Mouse (Mus musculus) lung, adult 18-20 months (tissue): ENCODE results near the gene Lrrc2.

Experiments
- DNase-seq, 2 experiments: peaks; one replicate each; pipeline ENCODE4 v3.0.0; 2022; ENCODE audit warnings: mixed read lengths in 2 of 2

Gene Lrrc2

DNA sequence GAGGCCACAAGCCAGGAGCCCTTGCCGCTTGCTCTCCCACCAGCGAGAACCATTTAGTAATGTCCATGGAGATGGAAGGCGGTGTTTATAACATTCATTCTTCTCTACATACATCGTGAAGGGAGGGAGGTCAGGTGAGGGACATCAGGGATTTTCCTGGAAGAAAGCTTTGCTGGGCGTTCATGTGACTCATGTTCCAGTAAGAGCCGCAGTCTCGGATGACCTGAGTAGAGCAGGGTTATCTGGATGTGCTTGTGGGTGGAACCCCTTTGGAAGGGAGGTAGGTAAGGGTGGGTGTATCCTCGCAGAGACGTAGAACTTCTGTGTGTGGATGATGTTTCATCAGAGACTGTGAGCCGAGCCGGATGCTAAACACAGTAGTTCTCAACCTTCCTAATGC, at the start of gene Lrrc2:
Gene Lrrc2 (plus strand): TSS at position 149 of the 400 bp plus-strand sequence.
- DNase-seq: no peak

DNA sequence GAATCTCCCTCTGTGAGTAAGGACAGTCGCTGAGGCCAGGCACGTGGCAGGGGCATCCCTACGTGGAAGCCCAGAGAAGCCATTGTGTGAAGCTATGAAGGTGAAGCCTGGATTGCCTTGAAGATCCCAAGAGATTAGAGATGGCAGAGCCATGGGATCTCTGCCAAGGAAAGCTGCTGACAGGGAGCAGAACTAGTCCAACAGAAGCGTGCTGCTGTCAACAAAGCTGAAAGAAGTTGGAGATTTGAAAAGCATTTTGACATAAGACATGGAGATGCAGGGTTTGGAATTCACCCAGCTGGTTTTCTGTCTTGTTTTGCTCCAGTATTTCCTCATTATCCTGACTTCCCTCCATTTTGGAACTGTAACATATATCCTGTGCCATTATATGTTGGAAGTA, 49.1 kb upstream of the Lrrc2 start:
- DNase-seq: no peak

DNA sequence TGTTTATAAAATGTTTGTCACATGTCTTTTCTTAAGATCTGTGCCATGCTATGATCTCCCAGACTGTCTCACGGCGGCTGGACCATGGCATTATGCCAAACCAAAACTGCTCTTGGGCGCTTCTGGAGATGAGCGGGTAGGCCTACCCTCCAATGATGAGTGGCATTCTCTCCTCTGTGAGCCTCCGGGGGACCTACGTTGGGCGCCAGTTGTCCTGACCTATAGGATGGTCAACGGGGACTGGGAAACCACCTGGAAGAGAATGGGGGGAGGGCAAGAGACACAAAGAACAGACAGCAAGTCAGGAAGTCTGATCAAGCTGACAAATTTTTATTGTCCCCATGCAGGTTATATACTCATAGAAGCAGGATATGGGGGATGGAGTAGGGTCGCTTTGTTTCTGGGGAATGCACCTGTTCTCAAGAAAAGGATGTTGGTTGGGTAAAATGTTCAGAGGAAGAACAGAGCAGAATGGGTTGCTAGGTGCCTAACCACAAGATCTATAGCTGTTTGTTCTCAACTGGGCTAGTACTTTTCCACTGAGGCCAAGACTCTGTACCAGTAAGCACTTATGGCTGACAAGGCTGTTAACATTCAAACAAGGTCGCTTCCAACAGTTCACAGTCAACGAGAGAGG, 44.0 kb upstream of the Lrrc2 start:
- DNase-seq: no peak

DNA sequence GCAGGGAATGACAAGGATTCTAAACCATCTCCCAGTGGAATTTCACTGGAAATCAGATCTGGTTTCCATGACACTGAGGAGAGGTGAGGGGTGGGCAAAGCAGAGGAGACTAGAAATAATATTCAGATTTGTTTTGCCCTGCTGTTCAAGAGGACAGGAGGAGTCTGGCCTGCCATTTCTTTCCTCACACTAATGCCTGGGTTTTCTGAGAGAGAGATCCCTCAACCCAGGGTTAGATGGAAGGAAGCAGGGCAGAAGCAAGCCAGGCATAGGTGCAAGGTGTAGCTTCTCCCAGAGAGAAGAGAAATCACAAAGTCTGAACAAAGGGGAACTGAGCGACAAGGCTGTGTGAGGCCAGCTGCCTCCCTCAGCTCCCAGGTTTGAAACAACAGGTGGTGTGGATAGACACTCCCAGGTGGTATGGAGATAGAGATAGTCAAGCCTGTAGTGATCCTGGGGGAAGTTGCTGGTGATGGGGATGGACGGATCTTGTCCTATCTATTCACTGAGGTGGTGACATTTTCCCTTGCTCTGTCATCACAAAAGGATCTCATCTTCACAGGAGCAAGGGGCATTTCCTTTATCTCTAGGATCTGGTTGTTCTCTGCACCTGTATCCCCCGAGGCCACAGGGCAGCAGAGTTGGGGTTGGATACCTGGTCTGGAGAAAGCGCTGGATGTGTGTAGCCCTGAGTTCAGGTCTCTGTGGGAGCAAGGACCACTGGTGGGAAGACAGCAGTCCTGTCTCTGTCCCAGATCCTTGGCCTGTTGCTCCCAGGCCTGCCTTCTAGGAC, 43.3 kb upstream of the Lrrc2 start:
- no peak for DNase-seq

DNA sequence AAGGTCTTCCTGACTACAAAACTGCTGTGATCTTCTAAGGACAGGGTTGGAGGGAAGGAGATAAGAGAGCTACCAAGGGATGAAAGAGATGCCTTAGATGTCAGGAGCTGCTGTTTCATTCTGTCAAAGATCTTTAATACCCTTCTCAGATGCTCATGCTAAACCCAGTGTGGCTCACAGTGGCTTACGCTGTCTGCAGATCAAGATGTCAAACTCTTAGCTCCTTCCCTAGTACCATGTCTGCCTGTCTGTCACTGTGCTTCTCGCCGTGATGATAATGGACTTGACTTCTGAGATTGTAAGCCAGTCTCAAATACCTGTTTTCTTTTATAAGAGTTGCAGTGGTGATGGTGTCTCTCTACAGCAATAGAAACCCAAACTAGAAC, 42.7 kb upstream of the Lrrc2 start:
- DNase-seq: no peak

DNA sequence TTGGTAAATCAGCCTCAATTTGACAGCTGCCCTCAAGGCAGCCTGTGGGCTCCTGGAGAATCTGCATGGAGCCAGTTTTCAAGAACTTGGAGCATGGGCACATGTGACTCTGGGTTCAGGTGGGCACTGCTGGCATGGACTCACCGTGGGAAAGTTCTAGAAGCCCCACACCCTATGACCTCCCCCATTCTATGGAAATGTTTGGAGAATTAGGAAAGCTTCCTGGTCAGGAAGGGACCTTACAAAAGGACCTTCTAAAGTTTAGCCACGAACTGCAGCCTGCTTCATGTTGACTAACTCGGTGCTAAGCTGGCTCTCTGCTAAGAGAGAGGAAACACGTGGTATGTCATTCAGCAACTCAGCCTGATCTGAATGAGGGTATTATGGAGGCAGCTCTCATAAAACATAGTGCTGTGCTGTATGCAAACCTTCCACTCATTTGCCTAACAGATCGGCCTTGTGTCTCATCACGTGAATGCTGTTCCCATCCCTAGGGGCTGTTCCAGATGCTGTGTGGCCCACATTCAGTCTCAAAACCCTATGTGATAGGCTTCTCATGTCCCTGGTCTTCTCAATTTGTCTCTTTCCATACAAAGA, 41.9 kb upstream of the Lrrc2 start:
- DNase-seq: no peak

DNA sequence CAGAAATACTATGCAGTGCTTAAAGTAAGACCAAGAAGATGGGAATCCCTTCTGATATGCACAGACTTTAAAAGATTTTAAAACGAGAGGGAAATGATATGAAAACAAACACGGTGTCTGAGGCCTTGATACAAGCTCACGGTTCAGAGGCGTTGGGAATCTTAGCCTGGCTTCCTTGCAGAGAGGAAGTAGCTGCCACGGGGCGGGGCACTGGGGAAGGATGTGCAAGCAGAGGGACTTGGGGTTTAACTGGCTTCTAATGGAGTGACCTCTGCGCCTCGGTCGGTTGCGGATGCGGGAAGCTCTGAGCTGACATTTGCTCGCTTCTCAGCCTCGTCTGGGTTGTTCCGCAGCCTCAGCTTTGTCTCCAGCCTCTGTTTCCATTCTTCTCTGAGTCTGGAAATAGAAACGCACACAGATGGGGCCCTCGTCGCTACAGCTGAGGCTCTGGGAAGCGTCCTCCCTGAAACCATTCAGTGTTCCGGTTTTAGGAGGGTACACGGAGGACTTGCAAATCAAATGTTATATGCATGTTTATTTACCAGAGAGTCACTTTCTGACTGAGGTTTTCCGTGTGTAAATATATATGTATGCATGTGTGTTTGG, 36.6 kb upstream of the Lrrc2 start:
- DNase-seq: no peak

DNA sequence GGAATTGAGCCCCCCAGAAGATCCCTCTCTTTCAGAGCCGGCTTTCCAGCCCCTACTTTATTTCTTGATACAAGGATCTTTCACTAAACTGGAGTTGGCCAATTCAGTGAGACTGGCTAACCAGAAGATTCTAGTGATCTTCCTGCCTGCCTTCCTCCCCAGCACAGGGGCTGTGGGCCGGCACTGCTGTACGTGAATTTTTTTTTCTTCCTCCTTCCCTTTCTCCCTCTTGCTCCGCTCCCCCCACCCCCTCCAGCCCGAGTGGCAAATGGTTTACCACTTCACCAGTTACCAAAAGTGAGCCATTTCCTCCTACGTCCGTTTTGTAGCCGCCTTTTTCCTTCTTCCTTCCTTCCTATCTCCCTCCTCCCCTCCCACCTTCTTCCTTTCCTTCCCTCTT, 35.9 kb upstream of the Lrrc2 start:
- no peak for DNase-seq

DNA sequence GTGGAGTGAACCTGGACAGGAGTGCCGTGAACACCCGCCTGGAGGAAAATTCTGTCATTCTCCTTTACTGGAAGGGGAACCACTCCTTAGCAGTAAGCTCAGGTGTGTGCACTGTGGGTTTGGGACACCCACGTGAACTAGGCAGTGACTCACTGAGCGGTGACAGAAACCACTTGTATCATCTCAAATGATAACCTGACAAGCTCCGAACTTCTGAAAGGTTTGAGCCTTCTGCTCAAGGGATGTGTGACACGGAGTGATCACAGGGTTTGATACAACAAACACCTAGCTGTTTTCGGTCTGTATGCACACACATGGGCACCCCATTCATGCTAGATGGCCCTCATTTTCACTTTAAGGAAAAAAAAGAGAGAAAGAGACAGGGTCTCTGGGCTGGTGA, 34.6 kb upstream of the Lrrc2 start, which contains the start of gene Fam240a:
Gene Fam240a (minus strand): TSS at position 76 of the 400 bp plus-strand sequence.
- no peak for DNase-seq

DNA sequence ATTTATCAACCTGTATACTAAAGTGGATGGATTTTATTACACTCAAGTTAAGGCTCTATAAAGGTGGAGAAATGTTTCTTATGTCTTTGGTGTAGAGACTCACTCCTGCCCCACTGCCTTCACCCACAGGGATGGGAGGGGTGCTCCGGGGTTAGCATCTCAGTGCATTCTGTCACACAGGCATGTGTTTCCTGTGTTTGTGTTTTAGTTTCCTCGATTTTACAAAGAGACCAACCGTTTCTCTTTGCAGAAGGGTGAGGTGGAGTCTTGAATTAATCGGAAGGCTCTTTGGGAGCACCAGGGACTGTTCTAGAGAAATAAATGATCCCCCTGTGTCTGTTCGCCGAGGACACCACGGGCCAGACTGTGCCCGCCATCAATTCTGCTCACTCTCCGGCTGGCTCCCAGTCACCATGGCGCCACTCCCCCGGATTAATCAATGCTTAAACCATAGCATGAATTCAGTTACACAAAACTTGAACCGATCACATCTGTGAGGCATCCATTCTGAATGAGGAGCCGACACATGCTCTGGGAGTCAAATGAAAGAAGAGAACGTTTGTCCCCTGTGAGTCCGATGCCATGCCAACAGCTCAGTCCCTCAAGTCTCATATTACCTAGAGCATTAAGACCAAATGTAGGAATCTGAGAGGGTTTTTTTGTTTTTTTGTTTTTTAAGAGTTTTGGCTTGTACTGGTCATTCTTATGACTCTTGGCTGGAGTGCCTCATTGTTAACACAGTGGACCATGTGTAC, 30.5 kb upstream of the Lrrc2 start:
- DNase-seq: peak; percentile 26 to 50

DNA sequence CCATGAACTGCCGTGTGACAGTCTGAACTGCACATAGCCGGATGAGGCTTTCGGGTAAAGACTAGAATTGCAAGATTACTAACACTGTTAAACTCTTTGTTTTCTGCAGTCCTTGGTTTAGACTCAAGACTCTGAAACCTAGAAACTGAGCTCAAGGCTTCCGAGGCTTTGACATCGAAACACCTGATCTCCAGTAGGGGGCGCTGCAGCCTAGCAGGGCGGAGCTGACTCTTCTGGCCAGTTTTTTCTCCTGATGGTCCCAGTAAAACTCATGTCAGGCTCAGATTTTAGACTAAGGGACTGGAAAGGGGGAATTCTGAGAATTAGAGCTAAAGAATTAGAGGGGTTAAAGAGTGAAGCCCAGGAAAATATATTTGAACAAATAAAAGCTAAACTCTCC, 28.6 kb upstream of the Lrrc2 start:
- peak; percentile 51 to 71 for DNase-seq

DNA sequence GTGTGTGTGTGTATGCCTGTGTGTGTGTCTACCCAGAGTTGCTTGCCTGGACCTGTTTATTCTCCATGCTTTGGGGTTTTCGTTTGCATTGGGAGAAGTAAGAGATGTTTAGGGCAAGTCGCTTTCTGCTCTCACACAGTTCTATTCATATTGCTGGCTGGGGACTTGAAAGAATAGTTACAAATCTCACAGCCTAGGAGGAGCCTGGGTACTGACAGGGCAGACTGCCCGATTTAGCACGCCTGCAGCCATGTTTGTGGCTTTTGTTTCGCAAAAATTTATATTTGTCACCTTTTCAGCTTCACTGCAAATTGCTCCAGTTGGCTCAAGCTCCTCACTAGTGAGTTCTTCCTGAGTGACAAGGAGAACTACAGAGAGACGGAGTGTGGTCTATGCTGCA, 19.8 kb upstream of the Lrrc2 start:
- no peak for DNase-seq

DNA sequence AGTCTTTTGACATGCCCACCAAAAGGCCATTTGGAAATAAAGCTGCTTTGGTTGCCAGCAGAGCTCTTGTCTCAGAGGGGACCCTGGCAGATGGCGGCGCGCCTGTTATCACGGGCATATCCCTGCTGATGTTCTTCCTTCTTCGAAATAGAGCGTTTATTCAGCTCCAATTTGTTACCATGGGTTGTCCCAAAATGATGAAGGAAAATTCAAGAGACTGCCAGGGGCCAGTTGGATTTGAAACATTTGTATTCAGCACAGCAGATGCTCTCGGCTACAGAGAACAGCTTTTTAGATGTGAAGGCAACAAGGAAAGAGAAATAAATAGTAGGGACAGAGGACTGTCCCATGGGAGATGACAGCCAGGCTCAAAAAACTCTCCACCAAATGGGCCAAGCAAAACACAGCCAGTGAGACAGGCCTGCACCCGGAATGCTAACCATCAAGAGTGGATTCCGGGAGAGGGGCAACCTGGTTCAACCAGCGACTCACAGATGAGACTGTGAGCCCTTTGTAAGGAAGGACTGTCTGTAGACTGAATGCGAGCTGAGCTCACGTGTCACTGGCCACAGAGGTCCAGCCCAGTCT, 17.4 kb upstream of the Lrrc2 start:
- no peak for DNase-seq

DNA sequence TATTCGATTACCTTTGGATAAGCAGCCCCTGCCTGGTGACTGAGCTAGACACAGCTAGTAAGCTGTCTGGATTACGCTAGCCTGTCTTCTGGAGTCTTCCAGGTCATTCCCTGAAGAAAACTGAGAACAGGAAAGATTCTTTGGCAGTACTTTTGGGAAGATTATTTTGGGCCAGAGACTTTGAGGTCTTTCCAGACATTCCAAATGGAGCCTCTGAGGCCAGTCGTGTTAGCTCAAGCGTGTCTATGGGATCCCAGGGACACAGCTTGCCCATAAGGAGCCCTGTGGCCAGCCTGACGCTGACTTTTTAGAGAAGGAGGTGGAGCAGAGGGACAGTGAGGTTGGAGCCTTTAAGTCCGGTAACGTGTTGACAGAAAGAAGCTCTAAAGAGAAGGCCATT, 15.4 kb upstream of the Lrrc2 start:
- no peak for DNase-seq

DNA sequence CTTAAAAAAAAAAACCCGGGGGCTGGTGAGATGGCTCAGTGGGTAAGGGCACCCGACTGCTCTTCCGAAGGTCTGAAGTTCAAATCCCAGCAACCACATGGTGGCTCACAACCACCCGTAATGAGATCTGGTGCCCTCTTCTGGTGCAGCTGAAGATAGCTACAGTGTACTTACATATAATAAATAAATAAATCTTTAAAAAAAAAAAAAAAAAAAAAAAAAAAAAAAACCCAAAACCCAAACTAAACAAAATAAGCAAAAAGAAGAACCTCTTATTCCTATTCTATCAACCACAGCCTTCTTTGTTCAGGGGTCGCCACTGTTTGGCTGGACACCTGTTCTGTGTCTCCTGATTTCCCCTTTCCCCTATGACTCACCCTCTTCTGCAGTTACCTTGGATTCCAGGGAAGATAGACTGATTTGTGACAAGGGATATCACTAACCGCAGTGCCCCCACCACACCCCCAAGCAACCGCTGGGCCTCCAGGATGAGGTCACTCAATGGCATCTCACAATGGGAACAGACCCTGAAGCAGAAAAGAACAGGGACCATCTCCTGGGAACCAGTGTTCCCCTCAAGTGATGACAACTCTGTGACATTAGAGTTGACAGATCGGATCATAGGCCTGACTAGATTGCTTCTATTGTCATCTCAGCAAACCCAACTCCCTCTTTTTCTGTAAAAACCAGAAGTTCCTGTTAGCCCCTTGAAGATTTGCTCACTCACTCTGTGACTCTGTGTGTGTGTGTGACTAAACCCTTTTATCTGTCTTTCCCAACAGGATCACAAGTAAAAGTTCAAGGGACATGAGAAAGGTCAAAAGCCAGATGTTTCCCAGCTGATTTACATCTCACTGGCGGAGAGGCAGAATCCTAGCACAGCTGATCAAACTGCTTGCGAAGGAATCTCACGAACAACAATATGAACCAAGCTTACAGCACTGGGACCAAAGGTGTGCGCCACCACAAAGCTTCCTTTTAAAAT, 13.5 kb upstream of the Lrrc2 start:
- no peak for DNase-seq

DNA sequence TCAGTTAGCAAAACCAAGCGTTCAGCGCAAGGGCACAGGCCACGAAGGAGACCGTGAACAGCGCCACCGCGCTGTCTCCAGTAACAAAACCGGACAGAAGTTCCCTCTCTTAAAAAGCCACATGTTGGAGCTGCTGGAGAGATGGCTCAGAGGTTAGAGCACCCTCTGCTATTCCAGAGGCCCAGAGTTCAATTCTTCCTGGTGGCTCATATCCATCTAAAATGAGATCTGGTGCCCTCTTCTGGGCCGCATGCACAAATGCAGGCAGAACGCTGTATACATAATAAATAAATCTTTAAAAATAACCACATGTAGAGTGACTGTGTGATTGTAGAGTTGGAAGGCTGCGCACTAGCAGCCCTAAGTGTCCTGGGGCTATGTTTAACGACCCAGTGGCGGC, 7.1 kb upstream of the Lrrc2 start:
- DNase-seq: no peak

DNA sequence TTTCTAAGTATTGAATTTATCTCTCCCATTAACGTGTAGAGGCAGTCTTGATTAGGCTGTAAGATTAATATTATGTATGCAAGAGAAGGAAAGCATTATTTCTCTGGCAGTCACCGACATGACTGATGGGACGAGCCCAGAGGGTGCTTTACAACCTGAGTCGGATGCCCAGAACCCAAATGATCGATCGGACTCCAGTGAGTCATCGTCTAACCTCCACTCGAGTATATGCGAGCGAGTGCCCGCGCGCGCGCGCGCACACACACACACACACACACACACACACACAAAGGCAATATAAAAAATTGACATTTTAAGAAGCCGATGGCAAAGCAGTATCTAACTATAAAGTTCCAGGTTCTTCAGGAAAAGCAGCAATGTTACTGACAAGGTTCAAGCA, 6.0 kb upstream of the Lrrc2 start:
- DNase-seq: no peak

DNA sequence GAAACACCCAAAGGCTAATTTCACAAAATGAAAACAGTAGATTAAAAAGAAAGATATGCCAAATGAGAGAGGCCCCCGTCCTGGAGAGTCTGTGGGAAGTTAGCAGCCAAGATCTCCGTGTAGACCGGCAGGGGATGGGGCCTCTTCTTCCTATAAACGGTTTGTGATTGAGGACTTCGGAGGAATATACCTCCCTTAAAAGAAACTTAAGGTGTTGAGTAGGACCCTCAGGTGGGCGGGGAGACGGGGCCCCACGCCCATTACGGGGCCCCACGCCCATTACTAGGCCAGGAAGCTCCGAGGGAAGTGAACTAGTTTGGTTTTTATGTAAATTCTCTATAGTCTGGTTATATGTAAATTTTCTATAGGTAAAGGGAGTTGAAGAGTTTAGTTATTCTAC, 5.4 kb upstream of the Lrrc2 start, which contains the start of gene Tdgf1:
Gene Tdgf1 (minus strand): TSS at position 233 of the 400 bp plus-strand sequence.
- no peak for DNase-seq

DNA sequence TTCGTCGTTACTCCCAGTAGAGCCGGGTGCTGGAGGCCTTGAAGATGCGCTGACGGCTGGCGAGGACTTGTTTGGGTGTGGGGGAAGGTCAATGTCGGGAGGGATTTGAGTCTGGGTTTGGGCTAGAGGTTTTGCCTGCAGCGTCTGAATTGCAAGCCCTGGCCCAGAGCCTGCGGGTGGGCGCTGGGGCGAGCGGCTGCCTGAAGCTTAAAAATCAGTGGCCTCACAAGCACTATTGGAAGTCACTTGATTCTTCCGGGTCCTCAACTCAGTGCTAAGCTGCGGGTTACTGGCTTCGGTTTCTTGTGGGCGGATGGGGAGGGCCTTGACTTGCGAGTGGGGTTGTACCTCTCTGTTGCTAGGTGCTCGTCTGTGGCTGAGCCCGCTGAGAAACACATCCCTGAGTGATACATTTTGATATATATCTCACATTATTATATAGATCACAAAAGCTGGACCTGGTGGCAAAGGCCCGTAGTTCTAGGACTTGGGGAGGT, 4.7 kb upstream of the Lrrc2 start:
- DNase-seq: no peak

DNA sequence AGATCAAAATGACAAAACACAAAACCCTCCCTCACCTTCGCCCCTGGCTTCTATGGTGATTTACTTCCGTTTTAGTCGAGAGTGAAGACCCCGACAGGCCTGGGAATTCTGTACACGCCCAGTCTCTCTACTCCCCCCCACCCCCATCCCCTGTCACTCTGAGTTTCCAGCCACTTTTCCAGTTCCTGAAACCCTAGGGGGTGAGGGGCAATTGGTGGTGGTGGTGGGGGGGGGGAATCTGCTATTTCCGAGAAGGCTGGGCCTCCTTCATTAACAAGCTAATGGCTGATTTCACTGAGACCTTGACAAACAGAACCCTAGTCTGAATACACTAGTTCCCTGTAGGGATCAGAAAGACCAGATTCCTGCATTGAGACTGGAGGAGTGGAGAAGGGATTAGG, 4.1 kb upstream of the Lrrc2 start:
- DNase-seq: no peak

DNA sequence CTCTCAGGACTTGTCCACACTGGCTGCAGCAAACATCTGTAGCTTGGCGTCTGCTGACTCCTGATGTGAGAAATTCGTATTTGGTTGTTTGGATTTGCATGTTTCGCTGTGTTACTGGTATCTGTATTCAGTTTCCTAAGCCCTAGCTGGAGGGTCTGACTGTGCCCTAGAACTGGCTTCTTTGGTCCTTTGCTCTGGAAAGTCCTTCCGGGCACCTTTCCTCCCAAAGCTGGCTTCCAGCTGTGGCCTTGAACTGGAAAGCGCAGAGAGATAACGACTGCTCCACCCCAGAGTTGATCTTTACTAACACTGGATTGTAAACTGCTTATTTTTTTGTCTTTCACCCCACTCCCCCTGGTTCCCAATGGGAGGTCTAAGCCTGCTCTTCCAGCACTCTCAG, 3.4 kb upstream of the Lrrc2 start:
- DNase-seq: no peak
